Mouse (Mus musculus) midbrain, embryonic 11.5 days (tissue): ENCODE data around the gene Gpr55. TPM values are rescaled to one million over a fixed set of nuclear protein-coding genes. Genes with fewer than 3 reads are reported as not detected.
"Not testable (repeated sequence)": the region's sequence is repeated elsewhere in the genome, so short reads cannot be mapped to it uniquely, and the experiment has no call there.

ENCODE experiments used
- ATAC-seq: fragments of 200-750 bp; cut with Nextera tagmentation; 2 replicates; pipeline ENCODE4 v1.8.0; 2017; ENCODE audit warnings: moderate TSS enrichment, moderate library complexity; ENCODE audit not compliant: low FRiP score
- DNase-seq: peaks from one replicate; pipeline ENCODE4 v3.0.0; 2015; ENCODE audit warnings: low spot score; ENCODE audit errors: missing footprints
- H3K27ac ChIP-seq: fragments of 300-500 bp; sonication (generic); 2 replicates; pipeline ENCODE4 v1.5.1; 2014; ENCODE audit warnings: low read depth, low read length
- H3K27me3 ChIP-seq: fragments of 300-500 bp; sonication (generic); 2 replicates; pipeline ENCODE4 v1.6.1; 2014; ENCODE audit warnings: mild to moderate bottlenecking, low read length, moderate library complexity, mixed read lengths; ENCODE audit not compliant: control insufficient read depth, insufficient read depth
- H3K36me3 ChIP-seq: fragments of 300-500 bp; sonication (generic); 2 replicates; pipeline ENCODE4 v1.6.1; 2014; ENCODE audit warnings: mild to moderate bottlenecking, low read length, moderate library complexity, mixed read lengths; ENCODE audit not compliant: control insufficient read depth, insufficient read depth
- H3K4me1 ChIP-seq: fragments of 300-500 bp; sonication (generic); 2 replicates; pipeline ENCODE4 v1.6.1; 2014; ENCODE audit warnings: low read length; ENCODE audit not compliant: control insufficient read depth, insufficient read depth
- H3K4me2 ChIP-seq: fragments of 300-500 bp; sonication (generic); 2 replicates; pipeline ENCODE4 v1.6.1; 2014; ENCODE audit warnings: mild to moderate bottlenecking, moderate library complexity
- H3K4me3 ChIP-seq: fragments of 300-500 bp; sonication (generic); 2 replicates; pipeline ENCODE4 v1.5.1; 2014; ENCODE audit warnings: low read depth, low read length
- H3K9ac ChIP-seq: fragments of 300-500 bp; sonication (generic); 2 replicates; pipeline ENCODE4 v1.6.1; 2014; ENCODE audit warnings: low read length
- H3K9me3 ChIP-seq: fragments of 300-500 bp; sonication (generic); 2 replicates; pipeline ENCODE4 v1.6.1; 2016; ENCODE audit warnings: low read length; ENCODE audit not compliant: control insufficient read depth
- WGBS: fragments of 180-500 bp; shearing (Covaris S2); extraction: QIAGEN DNeasy Blood & Tissue Kit; methylation state at CpG from one replicate; pipeline ENCODE4 v1.1.7; 2014; 5-methylcytosine and 5-hydroxymethylcytosine counted together
- polyA plus RNA-seq: library from polyadenylated mRNA; unstranded; fragments of >200 nt; fragmentation: Nextera tagmentation; extraction: Ambion mirVana; gene quantifications from 2 replicates; pipeline ENCODE4 v1.2.1, GENCODE M21; 2014

Gpr55 gene
- polyA plus RNA-seq, 1 experiment from 2014 or later: not detected

- not testable (repeated sequence) for H3K9me3 ChIP-seq, H3K4me3 ChIP-seq, H3K27me3 ChIP-seq, H3K36me3 ChIP-seq, H3K4me1 ChIP-seq, ATAC-seq, H3K9ac ChIP-seq, DNase-seq, H3K27ac ChIP-seq, H3K4me2 ChIP-seq
- WGBS: 84% methylated on average over 4 of the region's 4 CpGs
These were observed 28.1 kb upstream of the Gpr55 start for GRCm38 (mm10) chr1:85988882-85989281.

- ATAC-seq: no peak
- Histone ChIP-seq H3K4me3 (no peak overlapping the region), H3K9me3 (no peaks in the 10 kb centered on the region), H3K27ac (no peak overlapping the region), H3K27me3 (no peaks in the 10 kb centered on the region), H3K36me3 (no peaks in the 10 kb centered on the region), H3K4me1 (no peaks in the 10 kb centered on the region), H3K9ac (no peak overlapping the region), H3K4me2 (no peak overlapping the region)
- no peak for DNase-seq
- 80% methylated on average over 4 of the region's 4 CpGs for WGBS
These were observed 27.5 kb upstream of the Gpr55 start for GRCm38 (mm10) chr1:85988351-85988750.

- ATAC-seq (no peak), DNase-seq (no peak)
- no peak overlapping the region for H3K4me2 ChIP-seq
- no peak overlapping the region for H3K9ac ChIP-seq
- no peaks in the 10 kb centered on the region for H3K9me3 ChIP-seq
- H3K4me1 ChIP-seq: no peaks in the 10 kb centered on the region
- no peaks in the 10 kb centered on the region for H3K27me3 ChIP-seq
- H3K36me3 ChIP-seq: no peaks in the 10 kb centered on the region
- no peak overlapping the region for H3K27ac ChIP-seq
- 93% methylated on average over 3 of the region's 3 CpGs for WGBS
- H3K4me3 ChIP-seq: no peak overlapping the region
These were observed 25.0 kb upstream of the Gpr55 start for GRCm38 (mm10) chr1:85985784-85986183.

GRCm38 (mm10) chr1:85981738-85982357 is 21.0 kb upstream of the Gpr55 start:
- Histone ChIP-seq H3K4me2 (no peak overlapping the region), H3K27me3 (no peaks in the 10 kb centered on the region), H3K9ac (no peak overlapping the region), H3K4me3 (no peak overlapping the region), H3K9me3 (no peaks in the 10 kb centered on the region), H3K36me3 (no peaks in the 10 kb centered on the region), H3K27ac (no peak overlapping the region), H3K4me1 (no peaks in the 10 kb centered on the region)
- ATAC-seq (no peak), DNase-seq (no peak)
- WGBS: 88% methylated on average over 7 of the region's 7 CpGs

GRCm38 (mm10) chr1:85977709-85978108 is 16.9 kb upstream of the Gpr55 start:
- Histone ChIP-seq H3K27ac (no peak overlapping the region), H3K27me3 (no peaks in the 10 kb centered on the region), H3K9me3 (no peaks in the 10 kb centered on the region), H3K4me1 (no peaks in the 10 kb centered on the region), H3K4me3 (no peak overlapping the region), H3K4me2 (no peak overlapping the region), H3K9ac (no peak overlapping the region), H3K36me3 (no peaks in the 10 kb centered on the region)
- DNase-seq (no peak), ATAC-seq (no peak)
- 79% methylated on average over 3 of the region's 3 CpGs for WGBS

- no peaks in the 10 kb centered on the region for H3K4me1 ChIP-seq
- no peaks in the 10 kb centered on the region for H3K27me3 ChIP-seq
- no peak overlapping the region for H3K4me3 ChIP-seq
- no peaks in the 10 kb centered on the region for H3K9me3 ChIP-seq
- DNase-seq (no peak), ATAC-seq (no peak)
- H3K36me3 ChIP-seq: no peaks in the 10 kb centered on the region
- no peak overlapping the region for H3K27ac ChIP-seq
- H3K4me2 ChIP-seq: no peak overlapping the region
- H3K9ac ChIP-seq: no peak overlapping the region
- 90% methylated on average over 2 of the region's 2 CpGs for WGBS
These were observed 12.7 kb upstream of the Gpr55 start for GRCm38 (mm10) chr1:85973468-85973877.

GRCm38 (mm10) chr1:85972341-85972740 is 11.5 kb upstream of the Gpr55 start:
- WGBS: 65% methylated on average over 3 of the region's 3 CpGs
- no peak for ATAC-seq
- Histone ChIP-seq H3K4me1 (no peaks in the 10 kb centered on the region), H3K9me3 (no peaks in the 10 kb centered on the region), H3K36me3 (no peaks in the 10 kb centered on the region), H3K27ac (no peak overlapping the region), H3K9ac (no peak overlapping the region), H3K4me3 (no peak overlapping the region), H3K27me3 (no peaks in the 10 kb centered on the region), H3K4me2 (no peak overlapping the region)
- DNase-seq: no peak

GRCm38 (mm10) chr1:85971070-85971469 is 10.3 kb upstream of the Gpr55 start:
- H3K4me3 ChIP-seq: no peak overlapping the region
- H3K4me1 ChIP-seq: no peaks in the 10 kb centered on the region
- no peaks in the 10 kb centered on the region for H3K9me3 ChIP-seq
- WGBS: 93% methylated on average over 3 of the region's 3 CpGs
- no peak overlapping the region for H3K27ac ChIP-seq
- H3K36me3 ChIP-seq: no peaks in the 10 kb centered on the region
- DNase-seq: no peak
- no peak for ATAC-seq
- no peak overlapping the region for H3K9ac ChIP-seq
- H3K27me3 ChIP-seq: no peaks in the 10 kb centered on the region
- no peak overlapping the region for H3K4me2 ChIP-seq

GRCm38 (mm10) chr1:85969519-85969918 is 8.7 kb upstream of the Gpr55 start:
- Histone ChIP-seq H3K4me2 (no peak overlapping the region), H3K4me3 (no peak overlapping the region), H3K4me1 (no peaks in the 10 kb centered on the region), H3K27me3 (no peaks in the 10 kb centered on the region), H3K36me3 (no peaks in the 10 kb centered on the region), H3K9ac (no peak overlapping the region), H3K9me3 (no peaks in the 10 kb centered on the region), H3K27ac (no peak overlapping the region)
- no peak for ATAC-seq
- 89% methylated on average over 1 of the region's 1 CpGs for WGBS
- DNase-seq: no peak
